Mouse (Mus musculus): ENCODE data around the gene Gas2l2.

The Gas2l2 gene

GRCm38 (mm10) chr11:83403787-83404186 lies 25.5 kb downstream of the Gas2l2 start:
- no peak for DNase-seq (ENCODE audit: extremely low read depth, insufficient read length, low spot score)

- no peak for DNase-seq (ENCODE audit: extremely low read depth, insufficient read length, low spot score)
Observed at GRCm38 (mm10) chr11:83398724-83399123, 30.5 kb downstream of the Gas2l2 start.

GRCm38 (mm10) chr11:83397626-83398025 lies 31.6 kb downstream of the Gas2l2 start:
- DNase-seq (ENCODE audit: extremely low read depth, insufficient read length, low spot score): no peak

- no peak for DNase-seq (ENCODE audit: extremely low read depth, insufficient read length, low spot score)
Observed at GRCm38 (mm10) chr11:83394802-83395439, 34.3 kb downstream of the Gas2l2 start.

- no peak for DNase-seq (ENCODE audit: extremely low read depth, insufficient read length, low spot score)
Observed at GRCm38 (mm10) chr11:83393062-83393461, 36.2 kb downstream of the Gas2l2 start.

- DNase-seq (ENCODE audit: extremely low read depth, insufficient read length, low spot score): no peak
Observed at GRCm38 (mm10) chr11:83383532-83383887, 45.7 kb downstream of the Gas2l2 start.

- no peak for DNase-seq (ENCODE audit: extremely low read depth, insufficient read length, low spot score)
Observed at GRCm38 (mm10) chr11:83382876-83383531, 46.3 kb downstream of the Gas2l2 start.

GRCm38 (mm10) chr11:83379745-83380341 lies 49.4 kb downstream of the Gas2l2 start:
- DNase-seq (ENCODE audit: extremely low read depth, insufficient read length, low spot score): no peak
